Mouse (Mus musculus) kidney, postnatal 4 days (tissue): ENCODE measurements around the gene Syt12.
"Not testable (repeated sequence)": the region's sequence is repeated elsewhere in the genome, so short reads cannot be mapped to it uniquely, and the experiment has no call there.

Source experiments
- DNase-seq, 2 experiments: peaks; one replicate each; pipeline ENCODE4 v3.0.0; 2021; ENCODE audit warnings: mixed read lengths in 2 of 2

Syt12 gene

GRCm38 (mm10) chr19:4487877-4488276 lies 10.6 kb upstream of the Syt12 start:
- DNase-seq, result no peak

- DNase-seq, result peak in 1 of 2 experiments; percentile 22
These were observed 7.8 kb upstream of the Syt12 start for GRCm38 (mm10) chr19:4485006-4485405.

- no peak for DNase-seq
These were observed 5.0 kb upstream of the Syt12 start for GRCm38 (mm10) chr19:4482111-4482859.

GRCm38 (mm10) chr19:4481326-4481725 lies 4.1 kb upstream of the Syt12 start:
- DNase-seq, result no peak

- DNase-seq, result no peak
These were observed 2.8 kb upstream of the Syt12 start for GRCm38 (mm10) chr19:4480041-4480440.

- DNase-seq, result peak in 1 of 2 experiments; percentile 13
These were observed 906 bp upstream of the Syt12 start for GRCm38 (mm10) chr19:4478190-4478516.

- DNase-seq, result peak; percentile 70 to 77
These were observed 518 bp downstream of the Syt12 start for GRCm38 (mm10) chr19:4476601-4477257.

- no peak for DNase-seq
These were observed 1.9 kb downstream of the Syt12 start for GRCm38 (mm10) chr19:4475224-4475925.

GRCm38 (mm10) chr19:4474739-4475138 lies 2.5 kb downstream of the Syt12 start:
- no peak for DNase-seq

GRCm38 (mm10) chr19:4473549-4473948 lies 3.7 kb downstream of the Syt12 start:
- DNase-seq, result no peak

- peak; percentile 40 to 53 for DNase-seq
These were observed 8.9 kb downstream of the Syt12 start for GRCm38 (mm10) chr19:4468363-4468762.

- peak in 1 of 2 experiments; percentile 41 for DNase-seq
These were observed 12.6 kb downstream of the Syt12 start for GRCm38 (mm10) chr19:4464666-4465065.

GRCm38 (mm10) chr19:4461981-4462380 lies 15.3 kb downstream of the Syt12 start:
- no peak for DNase-seq

GRCm38 (mm10) chr19:4456227-4456626 lies 21.0 kb downstream of the Syt12 start:
- DNase-seq, result peak; percentile 83

GRCm38 (mm10) chr19:4455071-4455800 lies 22.0 kb downstream of the Syt12 start:
- no peak for DNase-seq

GRCm38 (mm10) chr19:4454040-4454439 lies 23.2 kb downstream of the Syt12 start:
- not testable (repeated sequence) for DNase-seq

GRCm38 (mm10) chr19:4452525-4452924 lies 24.7 kb downstream of the Syt12 start:
- DNase-seq, result no peak

GRCm38 (mm10) chr19:4451965-4452364 lies 25.3 kb downstream of the Syt12 start:
- no peak for DNase-seq

- no peak for DNase-seq
These were observed 26.1 kb downstream of the Syt12 start for GRCm38 (mm10) chr19:4451098-4451497.

GRCm38 (mm10) chr19:4450666-4451065 lies 26.6 kb downstream of the Syt12 start:
- DNase-seq, result no peak

GRCm38 (mm10) chr19:4449230-4449629 lies 28.0 kb downstream of the Syt12 start:
- no peak for DNase-seq

- no peak for DNase-seq
These were observed 29.8 kb downstream of the Syt12 start for GRCm38 (mm10) chr19:4447445-4447844.
